Mouse (Mus musculus) limb, embryonic 14.5 days (tissue): ENCODE measurements around the gene Apoa2. TPM values are rescaled to one million over a fixed set of nuclear protein-coding genes. Genes with fewer than 3 reads are reported as not detected.

ENCODE experiments used
- ATAC-seq: fragments of 200-750 bp; cut with Nextera tagmentation; 2 replicates; pipeline ENCODE4 v1.8.0; 2017; ENCODE audit warnings: low read depth, moderate number of reproducible peaks, moderate TSS enrichment; ENCODE audit not compliant: low FRiP score
- DNase-seq: peaks from one replicate; pipeline ENCODE4 v3.0.0-alpha.2; 2015; ENCODE audit warnings: low spot score
- H3K27ac ChIP-seq: fragments of 300-500 bp; sonication (generic); replicated peaks from 2 replicates; pipeline ENCODE4 v1.5.1; 2014; ENCODE audit warnings: low read depth, mild to moderate bottlenecking, low read length, moderate library complexity, mixed read lengths
- H3K27me3 ChIP-seq: fragments of 300-500 bp; sonication (generic); 2 replicates; pipeline ENCODE4 v1.6.1; 2014; ENCODE audit warnings: low read length, mixed read lengths; ENCODE audit not compliant: control insufficient read depth, insufficient read depth
- H3K36me3 ChIP-seq: fragments of 300-500 bp; sonication (generic); 2 replicates; pipeline ENCODE4 v1.6.1; 2014; ENCODE audit warnings: mild to moderate bottlenecking, low read length, moderate library complexity, mixed read lengths; ENCODE audit not compliant: control insufficient read depth, insufficient read depth
- H3K4me1 ChIP-seq: fragments of 300-500 bp; sonication (generic); 2 replicates; pipeline ENCODE4 v1.6.1; 2014; ENCODE audit warnings: antibody characterized with exemption, low read length, mixed read lengths; ENCODE audit not compliant: control insufficient read depth, insufficient read depth
- H3K4me2 ChIP-seq: fragments of 300-500 bp; sonication (generic); replicated peaks from 2 replicates; pipeline ENCODE4 v1.6.1; 2014; ENCODE audit warnings: low read depth, mild to moderate bottlenecking, low read length, moderate library complexity; ENCODE audit not compliant: severe bottlenecking
- H3K4me3 ChIP-seq: fragments of 300-500 bp; sonication (generic); replicated peaks from 2 replicates; pipeline ENCODE4 v1.5.1; 2014; ENCODE audit warnings: low read length
- H3K9ac ChIP-seq: fragments of 300-500 bp; sonication (generic); 2 replicates; pipeline ENCODE4 v1.6.1; 2014; ENCODE audit warnings: mild to moderate bottlenecking, low read depth, low read length, moderate library complexity; ENCODE audit not compliant: severe bottlenecking
- H3K9me3 ChIP-seq: fragments of 300-500 bp; sonication (generic); 2 replicates; pipeline ENCODE4 v1.6.1; 2016; ENCODE audit warnings: low read length; ENCODE audit not compliant: control insufficient read depth
- POLR2A ChIP-seq: fragments of 200-500 bp; IDR thresholded peaks from 2 replicates; pipeline ENCODE4 v1.8.0; 2012; ENCODE audit warnings: inconsistent platforms, mild to moderate bottlenecking, moderate library complexity, borderline replicate concordance; ENCODE audit not compliant: insufficient read depth, insufficient read length; ENCODE audit errors: extremely low read depth
- WGBS: fragments of 180-500 bp; shearing (Covaris S2); extraction: QIAGEN DNeasy Blood & Tissue Kit; methylation state at CpG from one replicate; pipeline ENCODE4 v1.1.7; 2014; 5-methylcytosine and 5-hydroxymethylcytosine counted together
- polyA plus RNA-seq, 2 experiments: library from polyadenylated mRNA; depleted of rRNA in 1 of 2; stranded (reverse) in 1 of 2; unstranded in 1 of 2; fragments of >200 nt; fragmentation: Nextera tagmentation in 1 of 2; extraction: Ambion mirVana in 1 of 2; gene quantifications; 2 replicates each; pipeline versions ENCODE4 v1.2.1 to v1.2.3; 2012 to 2014

Apoa2 gene
- polyA plus RNA-seq, 2 experiments = 1.6 to 4.7 TPM

DNA sequence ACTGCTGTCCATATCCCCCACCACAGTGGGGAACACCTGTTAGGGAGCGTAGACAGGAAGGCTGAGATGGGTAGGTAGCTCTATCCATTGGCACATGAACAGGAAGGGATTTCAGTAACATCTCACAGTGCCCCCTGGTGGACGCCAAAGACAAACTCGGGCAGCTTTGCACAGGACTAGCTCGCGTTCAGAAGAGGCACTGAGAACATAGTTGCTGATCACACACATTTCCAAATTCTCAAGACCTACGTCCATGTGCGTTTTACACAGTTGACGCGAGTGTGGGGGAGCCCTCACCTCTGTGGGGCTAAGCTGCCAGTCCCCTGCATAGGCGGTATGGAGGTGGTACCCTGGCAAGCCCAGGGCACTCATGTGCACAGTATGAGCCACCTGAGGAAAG lies 4.0 kb upstream of the Apoa2 start:
- ATAC-seq = no peak
- Histone ChIP-seq H3K4me1 (peaks cover 8% of the 10 kb centered on the region), H3K4me2 (peak overlapping the region; percentile 92), H3K27me3 (no peaks in the 10 kb centered on the region), H3K9ac (no peak overlapping the region), H3K36me3 (peaks cover 16% of the 10 kb centered on the region), H3K4me3 (0 out of 2 replicates have a peak overlapping the region, but pooled peaks have one; percentile 57), H3K9me3 (no peaks in the 10 kb centered on the region), H3K27ac (no peak overlapping the region)
- DNase-seq = peak; percentile 81
- WGBS = 9% methylated on average over 10 of the region's 10 CpGs
- no peak for TF ChIP-seq POLR2A

DNA sequence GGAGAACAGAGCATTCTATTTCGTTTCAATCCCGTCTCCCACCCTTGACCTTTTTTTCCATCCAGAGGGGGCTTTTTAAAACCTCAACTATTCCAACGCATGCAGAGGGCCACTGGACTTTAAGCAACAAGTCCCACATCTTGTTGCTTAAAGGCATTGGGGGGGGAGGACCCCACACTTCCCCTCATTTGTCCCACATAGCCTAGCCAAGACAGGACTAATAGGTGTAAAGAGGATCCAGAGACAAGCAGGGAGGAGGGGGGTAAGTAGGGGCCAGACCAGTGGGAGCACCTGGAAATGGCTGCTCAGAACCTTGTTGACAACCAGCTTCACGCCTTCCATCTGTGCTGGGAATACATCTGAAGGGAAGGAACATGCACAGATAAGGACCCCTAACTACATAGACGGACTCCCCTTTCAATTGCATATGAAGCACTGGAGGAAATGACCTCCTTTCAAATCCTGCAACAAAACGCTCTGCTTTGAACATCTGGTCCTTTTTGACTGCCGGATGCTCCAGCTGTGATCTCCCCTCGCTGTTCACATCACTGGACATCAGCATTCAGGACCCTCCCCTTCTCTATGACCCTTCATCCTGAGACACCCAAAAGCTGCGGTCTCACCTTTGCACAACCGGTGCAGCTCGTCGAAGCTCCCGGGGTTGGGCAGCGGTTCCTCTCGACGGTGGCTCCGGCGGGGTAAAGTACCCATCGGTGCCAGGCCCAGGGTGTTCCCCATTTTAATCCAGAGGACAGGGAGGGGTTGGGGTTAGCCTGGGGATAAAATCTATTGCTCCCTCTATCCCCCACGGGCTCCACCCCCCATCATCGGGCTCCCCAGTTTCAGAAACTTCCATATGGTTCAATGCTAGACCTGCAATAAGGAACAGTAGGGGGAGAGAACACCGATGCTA lies 3.3 kb upstream of the Apoa2 start:
- ATAC-seq (no peak), DNase-seq (no peak)
- peak overlapping the region; percentile 57 for H3K4me3 ChIP-seq
- WGBS = 5% methylated on average over 22 of the region's 22 CpGs
- no peaks in the 10 kb centered on the region for H3K9me3 ChIP-seq
- H3K4me1 ChIP-seq = peaks cover 8% of the 10 kb centered on the region
- H3K36me3 ChIP-seq = peaks cover 16% of the 10 kb centered on the region
- TF ChIP-seq POLR2A = no peak
- H3K27ac ChIP-seq = no peak overlapping the region
- H3K27me3 ChIP-seq = no peaks in the 10 kb centered on the region
- peak overlapping the region; percentile 92 for H3K4me2 ChIP-seq
- peak overlapping the region; percentile 58 for H3K9ac ChIP-seq

DNA sequence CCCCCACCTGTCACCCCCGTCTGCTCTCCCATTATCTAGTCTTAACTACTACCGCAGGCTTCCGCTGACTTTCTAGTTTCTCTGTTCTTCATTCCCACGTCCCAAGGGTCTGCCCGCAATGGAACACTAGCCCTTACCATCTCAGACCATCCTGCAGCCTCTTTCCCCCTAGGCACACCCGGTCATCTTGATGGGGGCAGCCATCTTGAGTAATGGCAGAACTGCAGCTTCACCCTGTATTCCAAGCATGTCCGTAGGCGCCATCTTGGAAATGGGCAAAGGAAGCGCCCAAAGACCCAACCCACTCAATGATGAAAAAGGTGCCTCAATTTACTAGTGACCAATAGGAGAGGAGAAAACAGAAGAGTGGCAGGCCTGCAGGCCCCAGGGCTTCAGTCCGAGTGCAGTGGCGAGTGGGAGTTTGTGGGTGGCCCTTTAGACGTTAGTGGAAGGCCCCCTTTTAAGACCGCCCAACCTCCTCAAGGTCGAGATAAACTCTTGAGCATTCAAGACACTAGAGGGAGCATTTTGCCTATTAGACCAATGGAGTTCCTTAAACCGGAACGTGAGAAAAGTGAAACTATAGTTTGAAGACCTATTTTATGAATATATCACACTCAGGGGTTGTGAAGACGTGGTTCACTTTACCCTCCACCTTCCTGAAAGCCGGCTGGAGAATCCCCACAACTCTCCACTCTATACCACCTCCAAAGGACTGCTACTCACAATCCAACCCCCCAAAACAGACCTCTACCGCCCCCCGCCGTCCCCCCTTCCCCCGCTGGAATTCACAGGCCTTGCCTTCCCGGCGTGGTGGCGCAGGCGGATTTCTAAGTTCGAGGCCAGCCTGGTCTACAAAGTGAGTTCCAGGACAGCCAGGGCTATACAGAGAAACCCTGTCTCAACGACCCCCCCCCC lies 2.4 kb upstream of the Apoa2 start, which contains the start of gene Tomm40l:
Gene Tomm40l, minus strand, starts transcription at position 277 of the 918 bp plus-strand sequence.
- Histone ChIP-seq H3K4me3 (peak within 1 kb of the TSS; percentile 57), H3K36me3 (peaks cover 16% of the 10 kb centered on the region), H3K27me3 (no peaks in the 10 kb centered on the region), H3K27ac (peak within 1 kb of the TSS; percentile 83), H3K4me2 (peak within 1 kb of the TSS; percentile 92), H3K4me1 (peaks cover 8% of the 10 kb centered on the region), H3K9ac (peak within 1 kb of the TSS; percentile 58), H3K9me3 (no peaks in the 10 kb centered on the region)
- DNase-seq = peak; percentile 100
- TF ChIP-seq POLR2A = peak; percentile 23; the same call in 1 of the 2 replicates
- peak; percentile 99 for ATAC-seq
- 2% methylated on average over 28 of the region's 28 CpGs for whole genome bisulfite sequencing

DNA sequence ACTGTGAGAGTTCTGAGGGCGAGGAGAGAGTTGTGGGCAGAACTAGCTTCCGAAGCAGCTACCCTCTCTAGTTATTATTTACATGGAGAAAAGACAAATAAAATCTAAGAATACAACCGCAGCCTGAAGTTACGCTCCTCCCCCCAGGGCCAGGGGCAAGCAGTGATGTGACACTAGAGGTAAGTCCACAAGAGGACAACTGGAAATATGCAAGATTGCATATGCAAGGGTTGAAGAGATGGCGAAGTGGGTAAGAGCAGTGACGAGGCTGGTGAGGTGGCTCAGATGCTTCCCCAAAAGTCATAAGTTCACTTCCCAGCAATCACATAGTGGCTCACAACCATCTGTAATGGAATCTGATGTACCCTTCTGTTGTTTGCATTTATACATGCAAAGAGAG lies 1.7 kb upstream of the Apoa2 start:
- WGBS = 88% methylated on average over 6 of the region's 6 CpGs
- Histone ChIP-seq H3K4me2 (peak overlapping the region; percentile 36), H3K27me3 (no peaks in the 10 kb centered on the region), H3K27ac (peak overlapping the region; percentile 83), H3K4me3 (peak overlapping the region; percentile 31), H3K9ac (no peak overlapping the region), H3K4me1 (peaks cover 8% of the 10 kb centered on the region), H3K36me3 (peaks cover 16% of the 10 kb centered on the region), H3K9me3 (no peaks in the 10 kb centered on the region)
- DNase-seq (no peak), ATAC-seq (no peak)
- TF ChIP-seq POLR2A = no peak

DNA sequence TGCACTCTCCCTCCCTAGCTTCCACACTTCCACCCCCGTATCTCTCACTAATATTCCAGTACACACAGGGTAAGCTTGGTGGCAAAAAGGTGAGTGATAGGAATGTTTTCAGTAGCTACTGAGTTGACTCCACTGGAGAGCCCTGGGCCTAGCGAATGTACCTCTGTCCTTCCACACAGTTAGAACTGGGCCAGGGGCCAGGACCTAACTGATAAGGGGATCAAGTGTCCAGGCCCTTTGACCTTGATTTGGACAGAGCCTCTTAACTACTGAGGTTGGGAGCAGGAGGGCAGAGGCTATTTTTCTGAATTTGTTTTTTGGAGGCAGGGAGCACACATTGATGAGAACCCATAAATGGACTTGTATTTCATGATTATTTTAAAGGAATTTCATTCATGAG lies 1.1 kb upstream of the Apoa2 start:
- Histone ChIP-seq H3K4me1 (peaks cover 8% of the 10 kb centered on the region), H3K27me3 (no peaks in the 10 kb centered on the region), H3K9ac (no peak overlapping the region), H3K27ac (no peak overlapping the region), H3K4me3 (no peak overlapping the region), H3K4me2 (no peak overlapping the region), H3K9me3 (no peaks in the 10 kb centered on the region), H3K36me3 (peaks cover 14% of the 10 kb centered on the region)
- DNase-seq (no peak), ATAC-seq (no peak)
- no peak for TF ChIP-seq POLR2A
- 77% methylated on average over 2 of the region's 2 CpGs for WGBS
